Mouse (Mus musculus) limb, embryonic 11.5 days (tissue): Measurements from ENCODE around the gene Dpm1. TPM values are rescaled to one million over a fixed set of nuclear protein-coding genes. Genes with fewer than 3 reads are reported as not detected.

ENCODE experiments used
- ATAC-seq: fragments of 200-750 bp; cut with Nextera tagmentation; 2 replicates; pipeline ENCODE4 v1.8.0; 2017; ENCODE audit warnings: low read depth; ENCODE audit not compliant: insufficient number of reproducible peaks, low FRiP score, low TSS enrichment
- DNase-seq: peaks from one replicate; pipeline ENCODE4 v3.0.0-alpha.2; 2015; ENCODE audit warnings: low spot score
- H3K27ac ChIP-seq: fragments of 300-500 bp; sonication (generic); replicated peaks from 2 replicates; pipeline ENCODE4 v1.5.1; 2014; ENCODE audit warnings: low read depth, mild to moderate bottlenecking, low read length
- H3K27me3 ChIP-seq: fragments of 300-500 bp; sonication (generic); 2 replicates; pipeline ENCODE4 v1.6.1; 2014; ENCODE audit warnings: mild to moderate bottlenecking, low read length, mixed read lengths; ENCODE audit not compliant: control insufficient read depth, insufficient read depth
- H3K36me3 ChIP-seq: fragments of 300-500 bp; sonication (generic); 2 replicates; pipeline ENCODE4 v1.6.1; 2014; ENCODE audit warnings: mild to moderate bottlenecking, low read length, moderate library complexity, mixed read lengths; ENCODE audit not compliant: control insufficient read depth, insufficient read depth
- H3K4me1 ChIP-seq: fragments of 300-500 bp; sonication (generic); 2 replicates; pipeline ENCODE4 v1.6.1; 2014; ENCODE audit warnings: low read length, mixed read lengths; ENCODE audit not compliant: control insufficient read depth, insufficient read depth
- H3K4me2 ChIP-seq: fragments of 300-500 bp; sonication (generic); 2 replicates; pipeline ENCODE4 v1.6.1; 2014; ENCODE audit warnings: low read depth, mild to moderate bottlenecking, moderate library complexity; ENCODE audit not compliant: severe bottlenecking
- H3K4me3 ChIP-seq: fragments of 300-500 bp; sonication (generic); 2 replicates; pipeline ENCODE4 v1.5.1; 2014; ENCODE audit warnings: low read depth, low read length
- H3K9ac ChIP-seq: fragments of 300-500 bp; sonication (generic); 2 replicates; pipeline ENCODE4 v1.6.1; 2014; ENCODE audit warnings: mild to moderate bottlenecking, low read length
- H3K9me3 ChIP-seq: fragments of 300-500 bp; sonication (generic); 2 replicates; pipeline ENCODE4 v1.6.1; 2016; ENCODE audit warnings: low read length; ENCODE audit not compliant: control insufficient read depth
- WGBS: fragments of 180-500 bp; shearing (Covaris S2); extraction: QIAGEN DNeasy Blood & Tissue Kit; methylation state at CpG from one replicate; pipeline ENCODE4 v1.1.7; 2014; 5-methylcytosine and 5-hydroxymethylcytosine counted together
- polyA plus RNA-seq: library from polyadenylated mRNA; unstranded; fragments of >200 nt; fragmentation: Nextera tagmentation; extraction: Ambion mirVana; gene quantifications from 2 replicates; pipeline ENCODE4 v1.2.1, GENCODE M21; 2014

Dpm1 gene
- 51.3 and 54.7 TPM in 2 replicates for polyA plus RNA-seq

DNA sequence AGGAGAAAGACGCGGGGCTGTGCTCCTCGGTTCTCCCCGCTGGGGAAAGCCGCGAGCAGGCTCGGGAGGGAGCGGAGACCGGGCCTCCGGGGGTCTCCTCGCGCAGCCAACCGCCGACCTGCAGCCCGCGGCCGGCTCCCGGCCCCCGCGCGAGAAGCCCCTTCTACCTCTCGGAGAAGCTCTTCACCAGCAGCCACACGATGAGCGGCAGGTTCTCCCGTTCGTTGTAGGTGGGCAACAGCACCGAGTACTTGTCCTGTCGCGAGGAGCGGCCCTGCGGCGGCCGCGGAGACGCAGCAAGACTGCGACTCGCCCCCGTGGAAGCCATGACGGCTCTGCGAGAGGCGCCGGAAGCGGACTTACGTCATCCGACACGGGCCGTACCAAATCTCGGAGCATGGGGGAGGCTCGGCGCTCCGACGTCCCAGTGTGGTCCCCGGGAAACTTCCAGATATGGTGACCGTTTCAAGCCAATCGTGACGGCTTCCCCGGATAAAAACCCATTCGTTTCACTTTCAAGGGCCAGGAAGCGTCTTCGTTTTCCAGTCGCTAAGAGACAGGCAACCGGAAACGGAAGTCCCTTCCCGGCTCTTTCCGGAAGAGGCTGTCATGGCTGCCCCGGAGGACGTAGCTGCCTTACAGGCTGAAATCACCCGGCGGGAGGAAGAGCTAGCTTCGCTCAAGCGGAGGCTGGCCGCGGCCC, at the start of gene Dpm1, which contains the start of the genes Gm20716 and Mocs3:
TSS of gene Dpm1 (minus strand) at position 566 of the 703 bp plus-strand sequence.
TSS of gene Gm20716 (minus strand) at position 339 of the 703 bp plus-strand sequence.
TSS of gene Mocs3 (plus strand) at position 597 of the 703 bp plus-strand sequence.
- peak within 1 kb of the TSS; percentile 81 for H3K9ac ChIP-seq
- WGBS = under 1% methylated on average over 70 of the region's 73 CpGs
- H3K9me3 ChIP-seq = no peaks in the 10 kb centered on the region
- H3K4me3 ChIP-seq = peak within 1 kb of the TSS; percentile 100
- H3K36me3 ChIP-seq = peaks cover 9% of the 10 kb centered on the region; the same call in 1 of the 2 replicates
- no peaks in the 10 kb centered on the region for H3K27me3 ChIP-seq
- H3K27ac ChIP-seq = peak within 1 kb of the TSS; percentile 83
- DNase-seq = peak; percentile 89
- peak; percentile 61; the same call in 1 of the 2 replicates for ATAC-seq
- H3K4me1 ChIP-seq = peaks cover 16% of the 10 kb centered on the region
- H3K4me2 ChIP-seq = peak within 1 kb of the TSS; percentile 99

DNA sequence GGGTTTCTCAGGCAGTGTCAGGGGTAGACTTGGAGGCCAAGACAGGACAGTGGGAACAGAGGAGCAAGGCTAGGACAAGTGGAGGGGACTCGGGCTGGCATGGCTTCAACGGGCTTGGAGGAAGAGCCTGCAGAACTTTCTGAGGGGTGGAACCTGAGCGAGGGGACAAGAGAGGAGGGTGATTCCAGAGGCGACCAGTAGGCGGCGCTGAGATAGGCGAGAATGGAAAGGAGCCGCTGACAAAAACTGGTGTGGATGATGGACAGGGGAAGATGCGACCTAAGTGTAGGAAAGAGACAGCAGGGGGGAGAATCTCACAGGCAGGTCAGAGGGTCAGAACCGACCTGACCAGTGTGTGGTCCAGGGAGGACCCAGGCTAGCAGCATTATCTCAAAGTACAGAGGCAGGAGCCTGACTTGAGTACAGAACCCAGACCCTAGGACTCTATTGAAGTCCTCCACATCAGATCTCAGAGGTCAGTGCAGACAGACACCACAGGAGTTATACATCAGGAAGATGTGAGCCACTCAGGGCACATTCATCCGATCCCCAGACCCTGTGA, 44.1 kb upstream of the Dpm1 start:
- H3K9ac ChIP-seq = no peak overlapping the region
- H3K9me3 ChIP-seq = no peaks in the 10 kb centered on the region

DNA sequence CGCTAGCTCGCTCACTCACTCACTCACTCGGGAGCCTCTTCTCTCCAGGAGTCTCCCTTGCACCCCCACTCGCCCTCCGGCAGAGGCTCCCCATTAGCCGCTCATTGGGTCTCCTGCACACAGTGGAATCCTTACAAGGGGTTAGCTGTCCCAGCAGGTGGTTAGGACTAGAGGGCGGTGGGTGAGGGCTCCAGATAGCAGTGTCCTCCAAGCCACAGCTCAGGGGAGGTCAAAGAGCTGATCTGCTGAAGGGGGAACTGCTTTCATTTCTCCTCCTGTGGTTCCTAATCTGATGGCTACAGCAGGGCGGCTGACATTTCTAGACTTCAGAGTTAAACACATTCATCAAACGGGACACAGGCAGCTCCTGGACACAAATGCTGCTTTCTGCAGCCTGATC, 43.0 kb upstream of the Dpm1 start:
- Histone ChIP-seq H3K4me2 (no peak overlapping the region), H3K4me1 (peaks cover 5% of the 10 kb centered on the region; the same call in 1 of the 2 replicates), H3K9ac (no peak overlapping the region), H3K36me3 (no peaks in the 10 kb centered on the region), H3K27ac (no peak overlapping the region), H3K4me3 (no peak overlapping the region), H3K27me3 (peaks cover 14% of the 10 kb centered on the region), H3K9me3 (no peaks in the 10 kb centered on the region)
- WGBS = 36% methylated on average over 9 of the region's 9 CpGs
- ATAC-seq (no peak), DNase-seq (no peak)

More for the DNA sequence above, 44.1 kb upstream of the Dpm1 start:
- Histone ChIP-seq H3K27me3 (peaks cover 17% of the 10 kb centered on the region), H3K4me1 (peaks cover 5% of the 10 kb centered on the region; the same call in 1 of the 2 replicates), H3K4me2 (no peak overlapping the region), H3K36me3 (no peaks in the 10 kb centered on the region), H3K27ac (no peak overlapping the region), H3K4me3 (no peak overlapping the region)
- DNase-seq (peak; percentile 85), ATAC-seq (no peak)
- 10% methylated on average over 11 of the region's 11 CpGs for WGBS

DNA sequence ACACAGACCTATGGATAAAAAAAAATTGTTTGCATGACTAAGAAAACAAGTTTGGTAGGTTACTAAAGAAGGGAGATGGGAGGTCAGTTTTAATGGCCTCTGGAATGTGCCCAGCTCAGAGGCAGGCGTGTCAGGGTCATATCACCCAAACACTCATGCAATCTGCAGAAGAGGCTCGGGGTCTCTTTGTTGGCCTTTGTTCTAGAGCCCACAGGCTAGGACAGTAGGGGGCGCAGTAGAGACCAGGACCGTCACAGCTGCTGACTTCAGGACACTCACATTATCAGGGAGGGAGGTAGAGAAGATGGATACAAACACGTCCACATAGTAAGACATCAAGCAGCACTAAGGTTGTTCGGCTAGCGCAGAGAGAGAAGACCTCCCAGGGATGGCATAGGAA, 37.6 kb upstream of the Dpm1 start:
- 35% methylated on average over 7 of the region's 7 CpGs for WGBS
- ATAC-seq (no peak), DNase-seq (peak; percentile 80)
- Histone ChIP-seq H3K4me1 (no peaks in the 10 kb centered on the region), H3K36me3 (no peaks in the 10 kb centered on the region), H3K9me3 (no peaks in the 10 kb centered on the region), H3K4me2 (peak overlapping the region; percentile 29; the same call in 1 of the 2 replicates), H3K4me3 (no peak overlapping the region), H3K27ac (no peak overlapping the region), H3K9ac (no peak overlapping the region), H3K27me3 (no peaks in the 10 kb centered on the region; the same call in 1 of the 2 replicates)

DNA sequence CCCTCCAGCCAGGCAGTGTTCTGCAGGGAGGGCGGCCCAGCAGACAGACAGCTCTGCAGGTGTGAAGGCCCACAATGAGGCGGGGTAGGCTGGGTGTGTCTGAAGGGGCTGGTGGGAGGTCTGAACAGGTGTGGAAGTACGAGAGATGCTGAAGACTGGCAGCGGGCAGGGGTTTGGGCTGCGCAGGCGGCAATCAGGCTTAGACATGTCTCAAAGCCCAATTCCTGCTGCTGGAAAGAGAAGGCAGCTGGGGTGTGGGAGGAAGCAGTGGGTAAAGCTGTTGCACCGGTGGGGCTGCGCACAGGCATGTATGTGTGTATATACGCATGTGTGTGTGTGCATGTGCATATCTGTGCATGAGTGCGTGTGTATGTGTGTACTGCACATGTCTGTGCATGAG, 30.5 kb upstream of the Dpm1 start:
- ATAC-seq (no peak), DNase-seq (no peak)
- no peaks in the 10 kb centered on the region for H3K27me3 ChIP-seq
- H3K36me3 ChIP-seq = no peaks in the 10 kb centered on the region
- WGBS = 83% methylated on average over 10 of the region's 10 CpGs
- H3K27ac ChIP-seq = no peak overlapping the region
- H3K4me2 ChIP-seq = no peak overlapping the region
- H3K9ac ChIP-seq = no peak overlapping the region
- H3K4me1 ChIP-seq = no peaks in the 10 kb centered on the region
- no peak overlapping the region for H3K4me3 ChIP-seq
- H3K9me3 ChIP-seq = no peaks in the 10 kb centered on the region

GRCm38 (mm10) chr2:168260124-168260523, 29.7 kb upstream of the Dpm1 start:
- H3K4me2 ChIP-seq = no peak overlapping the region
- no peaks in the 10 kb centered on the region for H3K27me3 ChIP-seq
- H3K4me3 ChIP-seq = no peak overlapping the region
- no peak for ATAC-seq
- no peak overlapping the region for H3K9ac ChIP-seq
- no peaks in the 10 kb centered on the region for H3K36me3 ChIP-seq
- H3K4me1 ChIP-seq = no peaks in the 10 kb centered on the region
- DNase-seq = no peak
- no peaks in the 10 kb centered on the region for H3K9me3 ChIP-seq
- H3K27ac ChIP-seq = no peak overlapping the region
- WGBS = 93% methylated on average over 3 of the region's 3 CpGs

DNA sequence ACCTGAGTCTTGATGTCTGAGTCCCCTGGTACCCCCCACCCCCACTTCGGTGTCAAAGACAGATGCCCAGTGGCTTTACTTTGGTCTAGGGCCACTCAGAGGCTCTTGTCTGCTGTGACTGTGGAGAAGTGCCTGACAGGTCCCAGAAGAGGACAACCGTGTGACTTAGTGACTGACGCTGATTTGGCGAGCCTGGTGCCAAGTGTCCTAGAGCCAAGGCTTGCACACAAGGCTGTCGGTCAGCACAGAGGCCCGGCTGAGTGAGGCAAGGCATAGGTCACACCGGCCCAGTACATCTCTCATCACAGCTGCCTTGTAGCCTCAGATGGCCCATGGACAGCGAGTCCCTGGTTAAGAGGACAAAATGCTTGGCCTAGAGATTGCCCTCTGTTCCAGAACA, 28.7 kb upstream of the Dpm1 start:
- Histone ChIP-seq H3K27ac (no peak overlapping the region), H3K9ac (no peak overlapping the region), H3K4me3 (no peak overlapping the region), H3K27me3 (no peaks in the 10 kb centered on the region), H3K9me3 (no peaks in the 10 kb centered on the region), H3K36me3 (no peaks in the 10 kb centered on the region), H3K4me2 (no peak overlapping the region), H3K4me1 (no peaks in the 10 kb centered on the region)
- DNase-seq (no peak), ATAC-seq (no peak)
- 88% methylated on average over 8 of the region's 8 CpGs for WGBS

DNA sequence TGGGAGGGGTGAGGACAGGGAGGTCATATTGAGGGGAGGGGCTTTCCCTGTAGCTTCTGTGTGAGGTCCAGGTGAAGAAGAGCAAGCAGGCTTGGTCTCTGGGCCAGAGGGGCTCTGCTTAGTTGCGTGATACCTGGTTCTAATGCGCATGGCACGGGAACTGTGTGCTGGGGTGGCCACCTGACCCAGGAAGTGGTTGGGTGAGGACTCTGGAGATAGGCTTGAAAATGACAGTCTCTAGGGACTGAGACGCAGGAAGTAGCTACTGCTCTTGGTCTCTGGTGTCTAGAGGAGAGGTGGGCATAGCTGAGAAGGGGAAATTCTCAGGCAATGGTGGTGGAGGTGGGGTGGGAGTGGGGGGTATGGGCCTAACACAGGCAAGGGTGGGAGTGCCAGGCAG, 26.8 kb upstream of the Dpm1 start:
- Histone ChIP-seq H3K9ac (no peak overlapping the region), H3K4me3 (no peak overlapping the region), H3K27me3 (no peaks in the 10 kb centered on the region), H3K4me1 (no peaks in the 10 kb centered on the region), H3K36me3 (no peaks in the 10 kb centered on the region), H3K27ac (no peak overlapping the region), H3K4me2 (no peak overlapping the region), H3K9me3 (no peaks in the 10 kb centered on the region)
- ATAC-seq (no peak), DNase-seq (no peak)
- 89% methylated on average over 4 of the region's 4 CpGs for WGBS
